Mouse (Mus musculus) intestine, embryonic 14.5 days (tissue): ENCODE measurements around the gene Fkbp15. TPM values are rescaled to one million over a fixed set of nuclear protein-coding genes. Genes with fewer than 3 reads are reported as not detected.

ENCODE experiments used
- ATAC-seq: fragments of 200-750 bp; cut with Nextera tagmentation; replicated peaks from 2 replicates; pipeline ENCODE4 v1.8.0; 2017; ENCODE audit warnings: low read depth, moderate number of reproducible peaks, moderate TSS enrichment, moderate library complexity; ENCODE audit not compliant: low FRiP score, low TSS enrichment
- DNase-seq: peaks from one replicate; pipeline ENCODE4 v3.0.0-alpha.2; 2018; ENCODE audit warnings: low spot score
- H3K27ac ChIP-seq: fragments of 300-500 bp; sonication (generic); 2 replicates; pipeline ENCODE4 v1.5.1; 2014; ENCODE audit warnings: low read depth, mild to moderate bottlenecking, control low read depth
- H3K27me3 ChIP-seq: fragments of 300-500 bp; sonication (generic); replicated peaks from 2 replicates; pipeline ENCODE4 v1.6.1; 2014; ENCODE audit warnings: low read length, control low read depth; ENCODE audit not compliant: control insufficient read depth, insufficient read depth
- H3K36me3 ChIP-seq: fragments of 300-500 bp; sonication (generic); 2 replicates; pipeline ENCODE4 v1.6.1; 2014; ENCODE audit warnings: low read length, control low read depth; ENCODE audit not compliant: control insufficient read depth, insufficient read depth
- H3K4me1 ChIP-seq: fragments of 300-500 bp; sonication (generic); replicated peaks from 2 replicates; pipeline ENCODE4 v1.6.1; 2014; ENCODE audit warnings: low read length, control low read depth, mixed read lengths; ENCODE audit not compliant: control insufficient read depth, insufficient read depth
- H3K4me2 ChIP-seq: fragments of 300-500 bp; sonication (generic); 2 replicates; pipeline ENCODE4 v1.6.1; 2014; ENCODE audit warnings: low read length
- H3K4me3 ChIP-seq: fragments of 300-500 bp; sonication (generic); 2 replicates; pipeline ENCODE4 v1.5.1; 2014; ENCODE audit warnings: low read depth, low read length, control low read depth, mixed read lengths
- H3K9ac ChIP-seq: fragments of 300-500 bp; sonication (generic); 2 replicates; pipeline ENCODE4 v1.6.1; 2014; ENCODE audit warnings: mild to moderate bottlenecking, low read length
- H3K9me3 ChIP-seq: fragments of 300-500 bp; sonication (generic); 2 replicates; pipeline ENCODE4 v1.6.1; 2016; ENCODE audit warnings: low read length, control low read depth; ENCODE audit not compliant: control insufficient read depth
- WGBS: fragments of 180-500 bp; shearing (Covaris S2); extraction: QIAGEN DNeasy Blood & Tissue Kit; methylation state at CpG from one replicate; pipeline ENCODE4 v1.1.7; 2014; 5-methylcytosine and 5-hydroxymethylcytosine counted together
- polyA plus RNA-seq: library from polyadenylated mRNA; unstranded; fragments of >200 nt; fragmentation: Nextera tagmentation; extraction: Ambion mirVana; gene quantifications from 2 replicates; pipeline ENCODE4 v1.2.1, GENCODE M21; 2014

Gene Fkbp15
- polyA plus RNA-seq, 1 experiment from 2014 or later = 26.3 TPM

DNA sequence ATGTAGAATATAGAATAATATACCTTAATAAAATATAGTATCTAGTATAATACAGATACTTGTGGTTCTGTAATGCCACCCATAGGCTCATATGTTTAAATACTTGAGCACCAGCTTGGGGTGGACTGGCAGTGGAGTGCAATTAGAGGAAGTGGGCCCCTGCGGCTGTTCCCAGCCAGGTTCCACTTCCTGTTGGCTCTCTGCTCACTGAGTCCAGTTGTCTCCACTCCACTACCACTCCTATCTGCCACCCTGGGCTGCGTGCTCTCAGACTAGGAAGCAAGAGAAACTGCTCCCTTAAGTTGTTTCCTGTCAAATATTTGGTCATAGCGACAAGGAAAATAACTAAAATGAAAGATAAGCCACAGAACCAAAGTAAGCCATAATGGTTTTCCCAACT, 37.7 kb downstream of the Fkbp15 start:
- H3K4me1 ChIP-seq = no peaks in the 10 kb centered on the region
- H3K27me3 ChIP-seq = no peaks in the 10 kb centered on the region
- 95% methylated on average over 3 of the region's 3 CpGs for WGBS
- no peak overlapping the region for H3K4me3 ChIP-seq
- ATAC-seq (no peak), DNase-seq (no peak)
- no peak overlapping the region for H3K9ac ChIP-seq
- H3K36me3 ChIP-seq = peaks cover 81% of the 10 kb centered on the region
- no peak overlapping the region for H3K4me2 ChIP-seq
- no peaks in the 10 kb centered on the region for H3K9me3 ChIP-seq
- H3K27ac ChIP-seq = no peak overlapping the region

DNA sequence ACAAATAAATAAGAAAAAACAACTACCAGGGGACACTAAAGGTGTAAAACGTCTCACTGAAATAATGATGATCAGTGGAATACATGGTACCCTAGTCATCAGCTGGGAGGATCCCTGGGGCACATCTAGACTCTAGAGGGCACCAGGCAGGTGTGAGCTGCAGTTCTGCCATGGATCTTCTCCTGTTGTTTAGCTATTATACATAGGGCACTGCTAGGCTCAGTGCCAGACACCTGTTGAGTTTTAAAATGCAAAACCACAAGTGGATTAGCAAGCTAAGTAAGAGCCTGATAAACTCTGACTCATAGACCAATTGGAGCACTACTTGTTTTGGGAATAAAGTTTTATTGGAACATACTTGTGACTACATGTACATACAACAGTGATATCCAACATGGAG, 42.1 kb downstream of the Fkbp15 start:
- Histone ChIP-seq H3K9me3 (no peaks in the 10 kb centered on the region), H3K9ac (no peak overlapping the region), H3K4me1 (no peaks in the 10 kb centered on the region), H3K4me3 (no peak overlapping the region), H3K27me3 (no peaks in the 10 kb centered on the region), H3K4me2 (no peak overlapping the region), H3K36me3 (peaks cover 61% of the 10 kb centered on the region), H3K27ac (no peak overlapping the region)
- ATAC-seq (no peak), DNase-seq (no peak)
- 58% methylated on average over 1 of the region's 1 CpGs for WGBS

DNA sequence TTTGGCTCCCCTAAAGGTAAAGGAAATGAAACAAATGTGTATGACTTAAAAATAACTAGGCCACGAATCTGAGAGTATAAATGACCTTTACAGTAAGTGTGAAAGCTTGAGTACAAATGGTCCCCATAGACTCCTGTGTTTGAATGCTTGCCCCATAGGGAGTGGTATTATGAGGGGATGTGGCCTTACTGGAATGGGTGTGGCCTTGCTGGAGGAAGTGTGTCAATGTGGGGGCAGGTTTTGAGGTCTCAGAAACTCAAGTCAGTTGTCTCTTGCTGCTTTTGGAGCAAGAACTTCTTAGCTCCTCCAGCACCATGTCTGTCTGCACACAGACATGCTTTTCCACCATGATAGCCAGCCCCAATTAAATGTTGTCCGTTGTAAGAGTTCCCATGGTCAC, 43.9 kb downstream of the Fkbp15 start:
- no peak overlapping the region for H3K27ac ChIP-seq
- 83% methylated on average over 2 of the region's 2 CpGs for WGBS
- no peak overlapping the region for H3K9ac ChIP-seq
- no peaks in the 10 kb centered on the region for H3K9me3 ChIP-seq
- ATAC-seq = no peak
- H3K4me1 ChIP-seq = no peaks in the 10 kb centered on the region
- H3K36me3 ChIP-seq = peaks cover 54% of the 10 kb centered on the region
- H3K4me2 ChIP-seq = no peak overlapping the region
- H3K27me3 ChIP-seq = no peaks in the 10 kb centered on the region
- H3K4me3 ChIP-seq = no peak overlapping the region
- no peak for DNase-seq

DNA sequence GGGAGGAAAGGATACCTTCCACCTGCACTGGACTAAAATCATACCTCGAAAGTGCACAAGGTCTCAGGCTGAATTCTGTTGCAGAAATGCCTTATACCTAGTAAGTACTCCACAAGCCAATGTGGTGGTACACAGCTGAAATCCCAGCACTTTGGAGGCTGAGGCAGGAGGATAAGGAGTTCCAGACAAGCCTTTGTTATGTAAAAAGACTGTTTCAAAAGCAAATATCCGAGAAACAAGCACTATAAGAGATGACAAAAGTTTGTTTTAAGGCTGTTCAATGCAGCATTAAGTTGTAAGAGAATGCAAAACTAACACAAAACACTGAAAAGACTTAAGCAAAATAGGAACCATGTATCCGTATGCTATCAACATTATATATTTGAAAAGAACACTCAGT, 45.8 kb downstream of the Fkbp15 start:
- H3K4me1 ChIP-seq = no peaks in the 10 kb centered on the region
- H3K36me3 ChIP-seq = peaks cover 43% of the 10 kb centered on the region
- no peak overlapping the region for H3K4me3 ChIP-seq
- H3K9ac ChIP-seq = no peak overlapping the region
- 88% methylated on average over 3 of the region's 3 CpGs for WGBS
- H3K27ac ChIP-seq = no peak overlapping the region
- no peak for DNase-seq
- no peak for ATAC-seq
- no peaks in the 10 kb centered on the region for H3K9me3 ChIP-seq
- no peak overlapping the region for H3K4me2 ChIP-seq
- no peaks in the 10 kb centered on the region for H3K27me3 ChIP-seq

DNA sequence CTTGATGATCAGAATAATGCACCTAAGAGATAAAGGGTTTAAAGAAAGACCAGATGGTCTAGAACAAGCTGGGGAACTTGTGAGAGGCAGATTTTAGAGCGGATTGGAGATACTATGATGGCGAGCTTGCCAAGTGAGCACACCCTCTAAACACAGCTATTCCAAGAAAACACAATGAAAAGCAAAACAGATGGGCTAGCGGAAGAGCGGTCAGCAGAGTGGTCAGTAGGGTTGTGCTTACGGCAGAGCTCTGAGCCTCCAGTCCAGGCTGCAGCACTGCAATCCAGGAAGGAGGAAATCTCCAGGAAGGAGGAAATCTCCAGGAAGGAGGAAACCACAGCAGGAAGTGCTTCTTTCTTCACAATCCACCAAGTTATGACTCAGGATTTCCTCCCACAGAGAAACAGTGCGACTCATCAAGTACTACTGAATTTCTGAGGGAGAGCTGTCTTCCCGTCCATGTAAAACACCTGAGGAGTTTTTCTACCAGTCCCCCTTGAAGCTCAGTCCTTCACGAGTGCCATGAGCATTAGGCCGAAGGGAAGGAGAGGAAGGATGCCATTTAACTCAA, 46.6 kb downstream of the Fkbp15 start:
- Histone ChIP-seq H3K36me3 (peaks cover 37% of the 10 kb centered on the region), H3K4me1 (no peaks in the 10 kb centered on the region), H3K9ac (no peak overlapping the region), H3K4me2 (no peak overlapping the region), H3K9me3 (no peaks in the 10 kb centered on the region), H3K4me3 (no peak overlapping the region), H3K27me3 (no peaks in the 10 kb centered on the region), H3K27ac (no peak overlapping the region)
- whole genome bisulfite sequencing = 91% methylated on average over 9 of the region's 9 CpGs
- ATAC-seq (no peak), DNase-seq (no peak)

DNA sequence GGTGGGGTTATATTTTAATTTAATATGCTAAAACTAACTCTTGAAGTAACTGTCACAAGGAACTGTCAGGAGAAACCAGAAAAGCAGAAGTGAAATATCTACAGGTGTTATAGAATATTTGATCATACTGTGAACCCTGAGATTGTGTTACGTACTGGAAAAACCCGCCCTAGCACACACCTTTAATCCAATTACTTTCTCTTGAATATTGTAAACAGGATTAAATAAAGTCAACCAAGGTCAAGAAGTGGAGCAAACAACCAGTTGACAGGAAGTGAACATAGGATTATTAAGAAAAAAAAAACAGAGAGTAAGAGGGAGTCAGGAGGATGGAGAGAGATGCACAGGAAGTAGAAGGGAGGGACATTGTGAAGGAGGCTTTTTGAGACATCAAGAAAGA, 47.5 kb downstream of the Fkbp15 start:
- H3K4me3 ChIP-seq = no peak overlapping the region
- H3K4me2 ChIP-seq = no peak overlapping the region
- H3K9me3 ChIP-seq = no peaks in the 10 kb centered on the region
- peaks cover 31% of the 10 kb centered on the region for H3K36me3 ChIP-seq
- no peak overlapping the region for H3K27ac ChIP-seq
- ATAC-seq = no peak
- no peak overlapping the region for H3K9ac ChIP-seq
- WGBS = 87% methylated on average over 2 of the region's 2 CpGs
- no peaks in the 10 kb centered on the region for H3K27me3 ChIP-seq
- no peaks in the 10 kb centered on the region for H3K4me1 ChIP-seq
- no peak for DNase-seq

DNA sequence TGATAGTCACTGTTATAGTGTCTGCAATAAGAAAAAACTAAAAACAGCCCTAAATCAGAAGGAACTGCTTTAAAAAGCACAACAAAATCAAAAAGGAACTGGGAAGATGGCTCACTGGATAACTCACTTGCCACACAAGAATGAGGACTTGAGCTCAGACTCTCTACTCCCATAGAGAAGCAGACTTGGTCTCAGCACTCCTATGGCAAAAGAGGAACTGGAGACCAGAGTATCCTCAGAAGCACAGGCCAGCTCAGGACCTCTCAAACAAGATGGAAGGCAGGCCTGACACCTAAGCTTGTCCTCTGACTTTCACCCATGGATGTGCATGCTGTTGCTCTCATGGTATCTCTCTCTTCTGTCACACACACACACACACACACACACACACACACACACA, 51.9 kb downstream of the Fkbp15 start:
- H3K27me3 ChIP-seq = no peaks in the 10 kb centered on the region
- H3K4me3 ChIP-seq = no peak overlapping the region
- peaks cover 44% of the 10 kb centered on the region for H3K36me3 ChIP-seq
- no peak overlapping the region for H3K4me2 ChIP-seq
- H3K27ac ChIP-seq = no peak overlapping the region
- no peak overlapping the region for H3K9ac ChIP-seq
- no peaks in the 10 kb centered on the region for H3K9me3 ChIP-seq
- DNase-seq (no peak), ATAC-seq (no peak)
- H3K4me1 ChIP-seq = no peaks in the 10 kb centered on the region

DNA sequence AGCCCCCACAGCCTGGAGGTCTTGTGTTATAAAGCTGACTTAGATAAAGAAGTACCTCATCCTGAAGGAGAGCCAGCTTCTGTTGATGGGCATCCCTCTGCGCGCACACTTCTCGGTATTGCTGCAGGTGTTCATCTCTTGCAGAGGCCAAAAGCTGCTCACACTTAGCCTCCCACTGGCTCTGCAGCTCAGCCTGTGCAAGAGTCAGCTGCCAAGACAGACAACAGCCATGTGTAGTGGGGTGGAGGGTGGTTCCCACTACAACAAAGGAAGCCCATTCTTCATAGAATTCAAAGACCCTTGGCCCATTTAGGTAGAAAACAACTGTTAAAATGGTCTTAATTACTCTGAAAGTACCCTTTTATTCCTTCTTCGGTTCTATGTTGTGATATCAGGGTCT, 53.5 kb downstream of the Fkbp15 start:
- no peak overlapping the region for H3K4me3 ChIP-seq
- 95% methylated on average over 4 of the region's 4 CpGs for WGBS
- H3K36me3 ChIP-seq = peaks cover 46% of the 10 kb centered on the region
- no peak for ATAC-seq
- no peak overlapping the region for H3K27ac ChIP-seq
- no peaks in the 10 kb centered on the region for H3K4me1 ChIP-seq
- H3K4me2 ChIP-seq = no peak overlapping the region
- DNase-seq = no peak
- no peaks in the 10 kb centered on the region for H3K27me3 ChIP-seq
- H3K9ac ChIP-seq = no peak overlapping the region
- no peaks in the 10 kb centered on the region for H3K9me3 ChIP-seq

DNA sequence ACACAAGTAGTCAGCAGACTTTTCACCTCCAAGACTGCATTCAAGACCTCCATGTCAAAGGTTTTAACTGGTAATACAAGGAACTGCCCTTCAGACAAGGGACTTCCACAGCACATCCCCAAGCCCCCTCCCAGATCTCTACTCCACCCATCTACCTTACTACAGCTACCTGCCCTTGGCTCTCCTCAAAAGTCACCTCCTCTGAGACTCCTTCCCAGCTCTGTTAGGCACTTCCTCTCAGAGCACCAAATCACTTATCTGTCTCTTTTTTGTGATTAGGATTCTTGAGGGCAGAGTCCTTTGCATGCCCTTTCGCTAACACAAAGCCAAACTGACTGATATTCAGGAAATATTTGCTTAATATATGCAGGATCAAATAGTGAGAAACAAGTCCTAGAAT, 54.0 kb downstream of the Fkbp15 start:
- H3K4me3 ChIP-seq = no peak overlapping the region
- WGBS = 93% methylated on average over 1 of the region's 1 CpGs
- no peak for DNase-seq

More for the DNA sequence above, 54.0 kb downstream of the Fkbp15 start:
- ATAC-seq = no peak
- Histone ChIP-seq H3K27me3 (no peaks in the 10 kb centered on the region), H3K27ac (no peak overlapping the region), H3K9ac (no peak overlapping the region), H3K36me3 (peaks cover 46% of the 10 kb centered on the region), H3K4me2 (no peak overlapping the region), H3K9me3 (no peaks in the 10 kb centered on the region), H3K4me1 (no peaks in the 10 kb centered on the region)
